Mouse (Mus musculus) embryonic facial prominence, embryonic 12.5 days (tissue): Measurements from ENCODE around the gene Ganc. TPM values are rescaled to one million over a fixed set of nuclear protein-coding genes. Genes with fewer than 3 reads are reported as not detected.

Source experiments
- ATAC-seq: fragments of 200-750 bp; cut with Nextera tagmentation; 2 replicates; pipeline ENCODE4 v1.8.0; 2017; ENCODE audit not compliant: insufficient number of reproducible peaks, insufficient read depth, low FRiP score, low TSS enrichment
- H3K27ac ChIP-seq: fragments of 300-500 bp; sonication (generic); 2 replicates; pipeline ENCODE4 v1.5.1; 2016; ENCODE audit warnings: mild to moderate bottlenecking
- H3K27me3 ChIP-seq: fragments of 300-500 bp; sonication (generic); 2 replicates; pipeline ENCODE4 v1.6.1; 2016; ENCODE audit warnings: mild to moderate bottlenecking, moderate library complexity
- H3K36me3 ChIP-seq: fragments of 300-500 bp; sonication (generic); 2 replicates; pipeline ENCODE4 v1.6.1; 2016; ENCODE audit warnings: mild to moderate bottlenecking
- H3K4me1 ChIP-seq: fragments of 300-500 bp; sonication (generic); 2 replicates; pipeline ENCODE4 v1.6.1; 2016
- H3K4me2 ChIP-seq: fragments of 300-500 bp; sonication (generic); replicated peaks from 2 replicates; pipeline ENCODE4 v1.6.1; 2016; ENCODE audit warnings: mild to moderate bottlenecking, moderate library complexity
- H3K4me3 ChIP-seq: fragments of 300-500 bp; sonication (generic); 2 replicates; pipeline ENCODE4 v1.5.1; 2016; ENCODE audit warnings: mild to moderate bottlenecking
- H3K9ac ChIP-seq: fragments of 300-500 bp; sonication (generic); 2 replicates; pipeline ENCODE4 v1.6.1; 2016; ENCODE audit warnings: mild to moderate bottlenecking, moderate library complexity
- H3K9me3 ChIP-seq: fragments of 300-500 bp; sonication (generic); 2 replicates; pipeline ENCODE4 v1.6.1; 2016; ENCODE audit warnings: mild to moderate bottlenecking, moderate library complexity
- WGBS: fragments of 180-500 bp; shearing (Covaris S2); methylation state at CpG from one replicate; pipeline ENCODE4 v1.1.7; 2016; 5-methylcytosine and 5-hydroxymethylcytosine counted together
- polyA plus RNA-seq: library from polyadenylated mRNA; unstranded; fragments of >200 nt; fragmentation: Nextera tagmentation; extraction: Ambion mirVana; gene quantifications from 2 replicates; pipeline ENCODE4 v1.2.1, GENCODE M21; 2016

The Ganc gene
- polyA plus RNA-seq, 1 experiment from 2014 or later: 9.0 TPM

DNA sequence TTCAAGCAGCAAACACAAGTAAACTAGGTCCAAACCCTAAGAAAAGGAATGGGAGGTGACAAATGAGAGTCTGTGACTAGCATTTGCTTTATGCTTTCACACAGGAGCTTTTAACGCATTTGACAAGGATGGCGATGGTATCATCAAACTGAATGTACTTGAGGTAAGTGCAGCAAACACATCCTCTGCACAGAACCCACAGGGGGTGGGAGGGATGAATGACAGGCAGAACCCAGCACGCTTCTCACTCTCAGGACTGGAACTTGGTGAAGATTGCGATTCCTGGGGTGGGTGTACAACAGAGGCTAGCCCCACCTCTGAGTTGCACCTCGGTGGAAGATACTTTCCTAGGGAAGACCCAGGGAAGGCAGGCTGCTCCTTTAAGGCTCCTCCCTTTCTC lies 100.3 kb downstream of the Ganc start:
- H3K27ac ChIP-seq: no peak overlapping the region
- peaks cover 32% of the 10 kb centered on the region for H3K36me3 ChIP-seq
- H3K4me3 ChIP-seq: no peak overlapping the region
- no peak overlapping the region for H3K4me2 ChIP-seq
- no peak for ATAC-seq
- H3K27me3 ChIP-seq: no peaks in the 10 kb centered on the region
- H3K9ac ChIP-seq: no peak overlapping the region
- WGBS: 82% methylated on average over 5 of the region's 5 CpGs
- no peaks in the 10 kb centered on the region for H3K9me3 ChIP-seq
- peaks cover 18% of the 10 kb centered on the region for H3K4me1 ChIP-seq

Other genes with a start within 250 kb of the Ganc start
- gene Ehd4, start 249.3 kb upstream of the Ganc start, polyA plus RNA-seq: 22.8 and 25.7 TPM in 2 replicates
- gene Pla2g4e, start 158.6 kb upstream of the Ganc start, polyA plus RNA-seq: 0.04 and 0.11 TPM in 2 replicates
- 0.08 and 0.09 TPM in 2 replicates for gene Pla2g4d, start 114.7 kb upstream of the Ganc start, polyA plus RNA-seq
- 0.06 TPM in 1 of 2 replicates, not detected in the other for gene Pla2g4f, start 89.7 kb upstream of the Ganc start, polyA plus RNA-seq
- gene Vps39, start 50.8 kb upstream of the Ganc start, polyA plus RNA-seq: 27.8 and 29.7 TPM in 2 replicates
- 9.0 and 9.6 TPM in 2 replicates for gene Tmem87a, start 217 bp downstream of the Ganc start, polyA plus RNA-seq
- 3.8 and 7.2 TPM in 2 replicates for gene Capn3, start 52.1 kb downstream of the Ganc start, polyA plus RNA-seq
- 57.0 and 59.0 TPM in 2 replicates for gene Zfp106, start 159.9 kb downstream of the Ganc start, polyA plus RNA-seq
- 56.4 and 60.7 TPM in 2 replicates for gene Snap23, start 163.8 kb downstream of the Ganc start, polyA plus RNA-seq
- gene Haus2, start 205.5 kb downstream of the Ganc start, polyA plus RNA-seq: 28.1 and 28.7 TPM in 2 replicates
- gene Lrrc57, start 205.6 kb downstream of the Ganc start, polyA plus RNA-seq: 25.1 and 28.4 TPM in 2 replicates
- gene Stard9, start 225.2 kb downstream of the Ganc start, polyA plus RNA-seq: 6.3 and 6.4 TPM in 2 replicates